Mouse (Mus musculus): Measurements from ENCODE around the gene Trim37.
A peak's percentile ranks its signal among the peaks of the same experiment; 100 is the strongest.

Trim37 gene

GRCm38 (mm10) chr11:87126824-87127816 is at the start of gene Trim37:
TSS of gene Trim37 (plus strand) at chr11:87127077.
- peak; percentile 82 for DNase-seq (ENCODE audit: low spot score)

GRCm38 (mm10) chr11:87083712-87084111 is 43.2 kb upstream of the Trim37 start:
- no peak for DNase-seq (ENCODE audit: low spot score)

- no peak for DNase-seq (ENCODE audit: low spot score)
Observed at GRCm38 (mm10) chr11:87085461-87085860, 41.4 kb upstream of the Trim37 start.

GRCm38 (mm10) chr11:87086290-87086984 is 40.4 kb upstream of the Trim37 start, which contains the start of gene Smg8:
TSS of gene Smg8 (minus strand) at chr11:87086774.
- peak; percentile 64 for DNase-seq (ENCODE audit: low spot score)

GRCm38 (mm10) chr11:87087142-87087541 is 39.7 kb upstream of the Trim37 start:
- DNase-seq (ENCODE audit: low spot score): no peak

- no peak for DNase-seq (ENCODE audit: low spot score)
Observed at GRCm38 (mm10) chr11:87108409-87108754, 18.5 kb upstream of the Trim37 start, which contains the start of gene Prr11. TSS of gene Prr11 (minus strand) at chr11:87108708.

GRCm38 (mm10) chr11:87108755-87109518 is 17.9 kb upstream of the Trim37 start, which contains the start of gene Ska2:
TSS of gene Ska2 (plus strand) at chr11:87109234.
- DNase-seq (ENCODE audit: low spot score): peak; percentile 98

GRCm38 (mm10) chr11:87109519-87110171 is 17.2 kb upstream of the Trim37 start:
- DNase-seq (ENCODE audit: low spot score): no peak

- no peak for DNase-seq (ENCODE audit: low spot score)
Observed at GRCm38 (mm10) chr11:87110172-87110909, 16.5 kb upstream of the Trim37 start.

GRCm38 (mm10) chr11:87121864-87122263 is 5.0 kb upstream of the Trim37 start:
- DNase-seq (ENCODE audit: low spot score): no peak

GRCm38 (mm10) chr11:87125562-87125961 is 1.3 kb upstream of the Trim37 start:
- DNase-seq (ENCODE audit: low spot score): no peak

- no peak for DNase-seq (ENCODE audit: low spot score)
Observed at GRCm38 (mm10) chr11:87126281-87126823, 525 bp upstream of the Trim37 start.

- no peak for DNase-seq (ENCODE audit: low spot score)
Observed at GRCm38 (mm10) chr11:87136233-87136632, 9.4 kb downstream of the Trim37 start.

- DNase-seq (ENCODE audit: low spot score): no peak
Observed at GRCm38 (mm10) chr11:87158012-87158411, 31.1 kb downstream of the Trim37 start.

- DNase-seq (ENCODE audit: low spot score): no peak
Observed at GRCm38 (mm10) chr11:87162687-87163086, 35.8 kb downstream of the Trim37 start.

GRCm38 (mm10) chr11:87163751-87164150 is 36.9 kb downstream of the Trim37 start:
- DNase-seq (ENCODE audit: low spot score): no peak

GRCm38 (mm10) chr11:87173625-87174024 is 46.7 kb downstream of the Trim37 start:
- no peak for DNase-seq (ENCODE audit: low spot score)

- no peak for DNase-seq (ENCODE audit: low spot score)
Observed at GRCm38 (mm10) chr11:87175031-87175430, 48.2 kb downstream of the Trim37 start.

GRCm38 (mm10) chr11:87212313-87212712 is 85.4 kb downstream of the Trim37 start:
- no peak for DNase-seq (ENCODE audit: low spot score)

- DNase-seq (ENCODE audit: low spot score): no peak
Observed at GRCm38 (mm10) chr11:87222686-87223085, 95.8 kb downstream of the Trim37 start.

Data from left cerebral cortex, adult 11 months (tissue).